Mouse (Mus musculus) embryonic facial prominence, embryonic 10.5 days (tissue): Measurements from ENCODE around the gene Pear1. TPM values are rescaled to one million over a fixed set of nuclear protein-coding genes. Genes with fewer than 3 reads are reported as not detected.
A peak's percentile ranks its signal among the peaks of the same experiment; 100 is the strongest.

Experiments
- DNase-seq: peaks from one replicate; pipeline ENCODE4 v3.0.0-alpha.2; 2017; ENCODE audit warnings: low spot score
- H3K27ac ChIP-seq: fragments of 300-500 bp; sonication (generic); replicated peaks from 2 replicates; pipeline ENCODE4 v1.5.1; 2016; ENCODE audit warnings: mild to moderate bottlenecking
- H3K27me3 ChIP-seq: fragments of 300-500 bp; sonication (generic); replicated peaks from 2 replicates; pipeline ENCODE4 v1.6.1; 2016; ENCODE audit warnings: low read depth, mild to moderate bottlenecking; ENCODE audit not compliant: poor library complexity, severe bottlenecking
- H3K36me3 ChIP-seq: fragments of 300-500 bp; sonication (generic); replicated peaks from 2 replicates; pipeline ENCODE4 v1.6.1; 2016; ENCODE audit warnings: mild to moderate bottlenecking, moderate library complexity
- H3K4me1 ChIP-seq: fragments of 300-500 bp; sonication (generic); 2 replicates; pipeline ENCODE4 v1.6.1; 2016
- H3K4me3 ChIP-seq: fragments of 300-500 bp; sonication (generic); 2 replicates; pipeline ENCODE4 v1.5.1; 2016; ENCODE audit warnings: mild to moderate bottlenecking, moderate library complexity
- H3K9me3 ChIP-seq: fragments of 300-500 bp; sonication (generic); 2 replicates; pipeline ENCODE4 v1.6.1; 2016; ENCODE audit warnings: mild to moderate bottlenecking
- WGBS: fragments of 180-500 bp; shearing (Covaris S2); methylation state at CpG from one replicate; pipeline ENCODE4 v1.1.7; 2016; 5-methylcytosine and 5-hydroxymethylcytosine counted together
- polyA plus RNA-seq: library from polyadenylated mRNA; unstranded; fragments of >200 nt; fragmentation: Nextera tagmentation; extraction: Ambion mirVana; gene quantifications from 2 replicates; pipeline ENCODE4 v1.2.1, GENCODE M21; 2016

Pear1 gene
- polyA plus RNA-seq, 1 experiment from 2014 or later = 13.4 TPM

DNA sequence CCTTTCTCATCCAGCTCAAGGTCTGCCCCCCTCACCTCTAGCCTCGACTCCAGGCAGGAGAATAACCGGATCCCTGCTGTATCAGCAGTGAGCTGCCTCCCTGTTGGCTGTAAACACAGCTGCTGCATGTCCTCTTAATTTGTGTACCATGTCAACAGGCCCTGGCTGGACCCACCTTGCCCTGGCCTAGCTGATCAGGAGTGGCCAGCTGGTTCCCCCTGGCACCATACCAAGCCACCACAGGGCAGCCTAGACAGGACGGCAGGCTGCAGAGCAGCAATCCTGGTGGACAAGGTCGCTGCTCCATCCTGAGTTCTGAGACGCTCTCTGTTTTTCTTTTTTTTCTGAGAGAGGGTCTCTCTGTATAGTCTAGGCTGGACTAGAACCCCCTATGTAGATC is 22.4 kb downstream of the Pear1 start:
- DNase-seq = no peak
- Histone ChIP-seq H3K27me3 (peaks cover 100% of the 10 kb centered on the region), H3K4me3 (no peak overlapping the region), H3K36me3 (no peaks in the 10 kb centered on the region), H3K27ac (no peak overlapping the region), H3K4me1 (peaks cover 37% of the 10 kb centered on the region), H3K9me3 (no peaks in the 10 kb centered on the region)
- 62% methylated on average over 5 of the region's 5 CpGs for WGBS

DNA sequence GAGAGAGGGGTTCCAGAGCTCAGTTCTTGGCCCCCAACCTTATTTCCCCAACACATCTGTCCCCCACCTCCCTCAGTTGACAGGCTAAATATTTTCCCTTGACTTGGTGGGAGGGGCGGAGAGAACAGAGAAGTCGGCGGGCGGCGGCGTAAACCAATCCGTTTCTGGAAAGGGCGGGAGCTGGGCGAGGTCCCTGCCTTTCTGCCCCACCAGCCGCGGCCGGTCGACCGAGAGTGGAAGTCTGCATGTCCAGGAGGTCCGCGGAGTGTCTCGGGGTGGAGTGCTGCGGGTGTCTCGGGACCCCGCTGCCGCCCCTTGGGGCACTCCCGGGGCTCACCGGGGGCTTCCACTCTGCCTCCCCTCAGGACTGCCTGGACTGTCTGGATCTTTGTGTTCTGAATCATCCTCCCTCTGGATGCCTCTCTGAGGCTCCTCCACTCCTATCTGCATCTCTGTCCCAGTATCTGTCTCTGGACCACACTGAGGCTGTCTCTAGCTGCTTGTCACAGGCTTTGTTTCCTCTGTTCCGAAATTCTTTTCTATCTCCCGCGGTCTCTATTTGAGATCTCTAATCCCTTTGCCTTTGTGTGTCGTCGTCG is 27.3 kb downstream of the Pear1 start, which contains the start of gene Insrr:
TSS of gene Insrr (plus strand) at position 216 of the 599 bp plus-strand sequence.
- peak within 1 kb of the TSS; percentile 57 for H3K4me3 ChIP-seq
- peaks cover 47% of the 10 kb centered on the region for H3K4me1 ChIP-seq
- H3K27me3 ChIP-seq = peaks cover 100% of the 10 kb centered on the region
- H3K36me3 ChIP-seq = no peaks in the 10 kb centered on the region
- peak within 1 kb of the TSS; percentile 59 for H3K27ac ChIP-seq
- peak; percentile 64 for DNase-seq
- no peaks in the 10 kb centered on the region for H3K9me3 ChIP-seq
- WGBS = under 1% methylated on average over 29 of the region's 29 CpGs

DNA sequence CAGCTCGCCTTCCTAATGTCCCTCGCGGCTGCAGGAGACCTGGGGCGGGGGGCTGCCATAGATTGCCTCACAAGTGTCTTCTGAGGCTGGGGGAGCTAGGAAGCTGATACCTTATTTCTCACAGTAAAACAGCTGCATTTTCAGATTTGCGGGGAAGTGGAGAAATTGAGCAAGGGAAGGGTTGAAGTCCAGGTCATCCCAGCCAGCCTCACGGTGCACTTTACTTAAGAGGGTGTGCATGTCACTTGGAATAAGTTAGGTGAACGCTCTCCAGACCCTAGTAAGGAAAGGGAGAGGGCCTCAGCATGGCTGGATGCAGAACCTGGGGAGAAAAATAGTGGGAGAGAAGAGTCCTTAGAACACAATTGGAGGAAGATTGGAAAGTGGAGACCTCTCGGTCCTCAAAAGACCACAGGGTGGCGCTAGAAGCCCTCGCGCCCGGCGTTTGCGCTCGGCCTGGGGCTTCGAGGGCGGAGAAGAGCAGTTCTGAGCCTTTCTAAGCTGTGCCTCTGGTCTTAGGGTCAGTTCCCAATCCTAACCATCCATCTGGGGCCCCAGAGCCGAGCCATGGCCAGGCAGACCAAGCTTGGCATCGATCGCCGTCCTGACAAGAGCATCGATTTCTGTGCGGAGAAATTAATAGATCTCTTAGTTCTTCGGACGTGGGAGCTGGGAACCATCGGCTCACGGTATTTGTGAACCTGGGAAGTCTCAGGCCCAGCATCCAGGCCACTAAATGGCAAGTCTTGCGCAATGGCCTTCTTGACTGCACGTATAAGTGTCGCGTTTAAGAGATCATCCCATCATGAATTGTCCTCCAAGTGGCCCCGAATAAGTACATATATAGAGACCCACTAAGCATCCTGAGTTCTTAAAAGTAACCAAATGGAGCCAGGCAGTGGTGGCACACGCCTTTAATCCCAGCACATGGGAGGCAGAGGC is 28.5 kb downstream of the Pear1 start:
- H3K36me3 ChIP-seq = no peaks in the 10 kb centered on the region
- H3K4me3 ChIP-seq = peak overlapping the region; percentile 54
- H3K27ac ChIP-seq = 0 out of 2 replicates have a peak overlapping the region, but pooled peaks have one; percentile 70
- WGBS = 16% methylated on average over 33 of the region's 33 CpGs
- peaks cover 100% of the 10 kb centered on the region for H3K27me3 ChIP-seq
- no peaks in the 10 kb centered on the region for H3K9me3 ChIP-seq
- peak; percentile 83 for DNase-seq
- H3K4me1 ChIP-seq = peaks cover 54% of the 10 kb centered on the region

DNA sequence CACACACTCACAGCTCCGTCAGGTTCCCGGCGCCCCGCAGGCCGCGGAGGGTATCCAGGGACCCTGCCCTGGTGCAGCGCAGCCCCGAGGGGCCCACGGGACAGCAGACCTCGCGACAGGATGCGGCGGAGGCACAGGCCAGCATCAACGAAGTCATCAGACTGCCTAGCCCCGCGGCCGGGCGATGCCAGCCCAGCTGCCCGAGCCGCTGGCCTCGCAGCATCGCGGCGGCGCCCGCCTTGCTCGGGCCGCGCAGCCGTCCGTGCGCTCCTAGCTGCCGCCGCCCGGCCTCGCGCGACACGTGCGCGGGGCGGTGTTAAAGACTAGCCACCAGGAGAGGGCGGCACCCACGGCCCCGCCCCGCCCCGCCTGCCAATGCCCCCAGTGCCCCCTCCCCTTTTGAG is 29.2 kb downstream of the Pear1 start, which contains the start of gene Ntrk1:
TSS of gene Ntrk1 (minus strand) at position 241 of the 404 bp plus-strand sequence.
- under 1% methylated on average over 47 of the region's 47 CpGs for WGBS
- H3K4me1 ChIP-seq = peaks cover 60% of the 10 kb centered on the region
- no peaks in the 10 kb centered on the region for H3K9me3 ChIP-seq
- no peaks in the 10 kb centered on the region for H3K36me3 ChIP-seq
- peak within 1 kb of the TSS; percentile 54 for H3K4me3 ChIP-seq
- peaks cover 100% of the 10 kb centered on the region for H3K27me3 ChIP-seq
- peak within 1 kb of the TSS; percentile 70; the same call in 1 of the 2 replicates for H3K27ac ChIP-seq
- DNase-seq = peak; percentile 57

DNA sequence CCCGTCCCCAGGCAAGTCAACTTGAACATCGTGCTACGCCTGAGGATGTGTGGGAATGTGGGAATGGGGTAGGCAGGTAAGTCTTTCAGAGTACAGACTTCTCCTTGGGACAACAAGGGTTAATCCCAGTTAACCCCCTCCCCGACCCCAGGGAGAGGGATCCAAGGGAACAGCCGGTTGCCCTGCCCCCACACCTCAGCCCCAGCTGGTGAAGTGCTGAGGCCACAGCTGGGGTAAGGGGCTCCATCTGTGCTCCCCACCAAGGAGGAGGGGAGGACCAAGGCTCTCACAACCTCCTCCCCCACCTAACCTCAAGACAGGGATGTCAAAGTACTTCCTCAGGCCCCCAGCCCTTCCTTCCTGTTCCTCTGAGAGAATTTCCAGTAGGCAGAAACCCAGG is 34.3 kb downstream of the Pear1 start:
- WGBS = 24% methylated on average over 5 of the region's 5 CpGs
- peaks cover 46% of the 10 kb centered on the region for H3K4me1 ChIP-seq
- H3K27ac ChIP-seq = 0 out of 2 replicates have a peak overlapping the region, but pooled peaks have one; percentile 19
- peaks cover 64% of the 10 kb centered on the region for H3K27me3 ChIP-seq
- peak; percentile 56 for DNase-seq
- no peaks in the 10 kb centered on the region for H3K36me3 ChIP-seq
- peak overlapping the region; percentile 25; the same call in 1 of the 2 replicates for H3K4me3 ChIP-seq
- H3K9me3 ChIP-seq = no peaks in the 10 kb centered on the region

DNA sequence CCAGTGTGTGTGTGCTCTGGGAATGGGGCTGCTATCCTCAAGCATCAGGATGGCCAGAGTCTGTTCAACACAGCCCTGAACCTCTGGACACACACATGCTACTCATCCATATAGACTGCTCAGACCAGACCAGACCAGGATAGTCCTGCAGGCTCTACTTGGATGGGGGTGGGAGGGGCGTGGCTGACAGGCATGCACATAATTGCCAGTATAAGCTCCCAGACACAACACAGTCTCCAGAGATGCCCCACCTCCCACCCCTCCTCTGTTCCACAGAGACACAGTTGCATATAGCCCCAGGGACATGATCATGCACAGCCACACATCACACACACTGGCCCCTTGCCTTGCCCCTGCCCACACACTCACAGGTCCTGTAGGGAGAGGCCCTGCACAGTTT is 34.9 kb downstream of the Pear1 start:
- H3K27me3 ChIP-seq = peaks cover 59% of the 10 kb centered on the region

DNA sequence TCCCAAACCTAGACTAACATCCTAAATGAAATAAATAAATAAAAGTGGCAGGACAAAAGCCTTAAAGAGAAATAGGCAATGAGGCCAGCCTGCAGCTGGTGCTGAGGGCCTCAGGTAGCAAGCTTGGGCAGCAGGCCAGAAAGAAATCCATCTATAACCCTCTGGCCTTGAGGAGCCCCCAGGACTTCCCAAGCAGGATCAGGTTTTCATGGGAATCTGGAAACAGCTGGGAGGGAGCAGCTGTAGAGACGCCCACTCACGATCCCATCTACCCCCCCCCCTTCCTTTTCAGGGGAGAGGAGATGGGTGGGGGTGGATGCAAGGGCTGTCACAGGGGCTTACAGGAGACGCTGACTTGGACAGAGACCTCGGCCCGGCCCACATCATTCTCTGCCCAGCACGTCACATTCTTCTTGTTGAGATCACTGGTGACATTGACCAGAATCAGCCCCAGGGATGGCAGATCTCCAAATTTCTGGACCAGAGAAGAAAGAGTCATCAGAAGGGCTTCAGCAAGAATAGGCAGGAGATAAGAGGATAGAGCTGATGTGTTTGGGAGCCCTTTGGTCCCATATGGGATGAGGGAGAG is 38.4 kb downstream of the Pear1 start:
- Histone ChIP-seq H3K27me3 (peaks cover 40% of the 10 kb centered on the region), H3K9me3 (no peaks in the 10 kb centered on the region), H3K27ac (no peak overlapping the region), H3K4me1 (peaks cover 42% of the 10 kb centered on the region), H3K4me3 (no peak overlapping the region), H3K36me3 (no peaks in the 10 kb centered on the region)
- DNase-seq = no peak
- 74% methylated on average over 6 of the region's 6 CpGs for WGBS

More for the DNA sequence above, 34.9 kb downstream of the Pear1 start:
- WGBS = 47% methylated on average over 1 of the region's 1 CpGs
- peaks cover 41% of the 10 kb centered on the region for H3K4me1 ChIP-seq
- H3K4me3 ChIP-seq = no peak overlapping the region
- no peaks in the 10 kb centered on the region for H3K36me3 ChIP-seq
- no peaks in the 10 kb centered on the region for H3K9me3 ChIP-seq
- H3K27ac ChIP-seq = peak overlapping the region; percentile 19; the same call in 1 of the 2 replicates
- no peak for DNase-seq

DNA sequence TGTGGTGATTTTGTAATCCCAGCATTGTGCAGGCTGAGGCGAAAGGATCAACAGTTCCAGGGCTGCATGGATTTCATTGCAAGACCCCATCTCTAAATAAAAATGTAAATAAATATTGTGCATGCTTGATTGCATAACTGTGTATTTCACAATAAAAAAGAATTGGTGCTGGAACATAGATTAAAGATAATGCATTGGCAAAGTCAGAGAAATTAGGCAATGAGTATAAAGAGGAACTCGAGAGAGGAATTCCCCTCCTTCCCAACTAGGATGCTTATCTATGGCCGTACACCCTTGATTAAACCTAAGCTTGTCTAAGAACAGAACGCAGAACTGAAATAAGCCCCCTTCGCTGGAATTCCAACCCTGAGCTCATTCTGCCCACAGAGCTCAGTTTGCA is 39.0 kb downstream of the Pear1 start:
- no peaks in the 10 kb centered on the region for H3K36me3 ChIP-seq
- H3K27ac ChIP-seq = no peak overlapping the region
- no peak overlapping the region for H3K4me3 ChIP-seq
- H3K27me3 ChIP-seq = peaks cover 40% of the 10 kb centered on the region
- H3K9me3 ChIP-seq = no peaks in the 10 kb centered on the region
- peaks cover 39% of the 10 kb centered on the region for H3K4me1 ChIP-seq
- WGBS = 84% methylated on average over 5 of the region's 5 CpGs
- no peak for DNase-seq

DNA sequence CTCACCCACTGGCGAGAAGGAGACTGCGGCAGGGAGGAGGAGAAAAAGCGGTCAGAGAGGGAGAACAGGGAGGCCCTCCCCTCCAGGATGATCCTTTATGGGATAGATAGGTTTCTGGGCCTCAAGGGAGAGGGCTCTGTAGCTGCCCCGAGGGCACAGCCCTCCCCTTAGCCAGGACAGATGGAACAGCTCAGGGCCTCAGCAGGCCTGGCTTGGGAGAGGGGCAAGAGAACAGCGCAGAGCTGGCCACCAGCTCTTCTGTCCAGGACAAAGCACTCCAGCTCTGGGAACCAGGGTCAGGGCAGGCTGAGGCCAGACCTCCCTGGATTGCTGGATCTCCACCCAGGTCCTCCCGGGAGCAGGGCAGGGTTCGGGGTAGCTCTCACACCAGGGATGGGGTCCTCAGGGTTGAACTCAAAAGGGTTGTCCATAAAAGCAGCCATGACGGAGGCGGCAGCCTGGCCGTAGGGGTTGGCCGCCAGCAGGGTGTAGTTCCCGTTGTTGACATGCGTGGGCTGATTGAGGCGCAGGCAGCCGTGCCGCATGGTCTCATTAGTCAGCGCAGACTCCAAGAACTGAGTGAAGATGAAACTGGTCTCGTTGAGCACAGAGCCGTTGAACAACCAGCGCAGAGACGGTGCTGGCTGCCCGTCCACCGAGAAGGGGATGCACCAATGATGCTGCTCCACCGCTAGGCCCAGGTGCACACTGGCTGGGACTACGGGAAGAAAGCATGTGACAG is 40.7 kb downstream of the Pear1 start:
- no peaks in the 10 kb centered on the region for H3K9me3 ChIP-seq
- WGBS = 87% methylated on average over 25 of the region's 25 CpGs
- no peak overlapping the region for H3K4me3 ChIP-seq
- peak overlapping the region; percentile 31 for H3K27ac ChIP-seq
- DNase-seq = no peak
- H3K4me1 ChIP-seq = peaks cover 38% of the 10 kb centered on the region
- H3K36me3 ChIP-seq = no peaks in the 10 kb centered on the region
- peaks cover 48% of the 10 kb centered on the region for H3K27me3 ChIP-seq

DNA sequence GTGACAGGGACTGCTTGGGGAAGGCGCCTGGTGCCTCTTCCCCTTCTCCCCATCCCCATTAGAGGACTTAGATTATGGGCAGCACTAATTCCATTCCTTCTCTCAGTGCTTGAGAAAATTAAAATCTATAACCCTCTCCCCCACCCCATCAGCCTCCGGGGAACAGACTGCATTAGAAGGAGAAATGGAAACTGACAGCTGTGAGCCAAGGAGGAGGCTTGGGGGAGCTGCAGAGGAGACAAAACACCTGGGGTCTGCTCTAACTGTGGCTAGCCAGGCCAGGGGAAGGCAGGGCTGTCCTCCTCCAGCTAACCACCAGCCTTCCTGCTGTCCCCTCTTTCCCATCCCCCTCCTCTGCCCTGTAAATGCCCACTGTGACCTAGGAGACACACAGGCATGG is 45.0 kb downstream of the Pear1 start:
- Histone ChIP-seq H3K4me1 (peaks cover 41% of the 10 kb centered on the region), H3K9me3 (no peaks in the 10 kb centered on the region), H3K27me3 (peaks cover 81% of the 10 kb centered on the region), H3K4me3 (no peak overlapping the region), H3K36me3 (no peaks in the 10 kb centered on the region), H3K27ac (no peak overlapping the region)
- DNase-seq = no peak
- 27% methylated on average over 2 of the region's 2 CpGs for WGBS

DNA sequence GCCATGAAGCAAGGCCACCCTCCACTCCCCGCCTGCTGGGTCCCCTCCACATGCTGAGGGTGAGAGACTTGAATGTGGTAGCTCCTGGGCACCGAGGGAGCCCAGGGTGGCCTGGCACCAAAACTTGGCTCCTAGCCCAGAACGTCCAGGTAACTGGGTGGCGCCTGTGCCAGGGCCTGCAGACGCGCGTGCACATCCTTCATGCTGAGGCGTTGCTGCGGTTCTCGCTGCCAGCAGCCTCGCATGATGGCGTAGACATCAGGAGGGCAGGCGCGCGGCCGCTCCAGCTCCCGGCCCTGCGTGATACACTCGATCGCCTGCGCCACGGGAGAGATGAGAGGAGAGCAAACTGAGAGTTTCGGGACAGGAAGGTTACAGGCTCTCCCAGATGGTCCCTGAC is 45.8 kb downstream of the Pear1 start:
- DNase-seq = no peak
- no peak overlapping the region for H3K4me3 ChIP-seq
- H3K4me1 ChIP-seq = peaks cover 42% of the 10 kb centered on the region
- no peak overlapping the region for H3K27ac ChIP-seq
- WGBS = 56% methylated on average over 23 of the region's 23 CpGs
- no peaks in the 10 kb centered on the region for H3K36me3 ChIP-seq
- no peaks in the 10 kb centered on the region for H3K9me3 ChIP-seq
- peaks cover 89% of the 10 kb centered on the region for H3K27me3 ChIP-seq

DNA sequence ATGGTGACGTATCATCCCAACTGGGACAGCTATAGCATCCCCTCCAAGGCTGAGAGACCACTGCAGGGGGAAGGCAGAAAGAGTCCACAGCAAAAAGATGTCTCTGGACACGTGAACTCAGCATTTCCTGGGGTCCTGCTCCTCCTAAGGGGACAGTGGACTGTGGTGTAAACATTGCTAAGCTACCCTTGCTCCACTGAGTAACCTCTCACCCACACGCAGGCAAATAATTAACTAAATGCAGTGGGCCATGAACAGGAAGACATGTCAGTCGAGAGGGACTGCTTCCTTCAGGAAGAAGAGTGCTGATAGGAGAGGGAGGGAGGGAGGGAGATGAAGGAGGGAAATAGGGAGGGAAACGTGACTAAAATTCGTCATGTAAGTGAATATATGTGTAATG is 53.0 kb downstream of the Pear1 start:
- no peaks in the 10 kb centered on the region for H3K36me3 ChIP-seq
- 50% methylated on average over 6 of the region's 6 CpGs for WGBS
- no peak for DNase-seq
- H3K27me3 ChIP-seq = peaks cover 93% of the 10 kb centered on the region
- no peak overlapping the region for H3K4me3 ChIP-seq
- H3K4me1 ChIP-seq = peaks cover 45% of the 10 kb centered on the region
- H3K27ac ChIP-seq = no peak overlapping the region
- no peaks in the 10 kb centered on the region for H3K9me3 ChIP-seq
